Mouse (Mus musculus) forebrain, postnatal 0 days (tissue): Measurements from ENCODE around the gene Crb1. TPM values are rescaled to one million over a fixed set of nuclear protein-coding genes. Genes with fewer than 3 reads are reported as not detected.
A peak's percentile ranks its signal among the peaks of the same experiment; 100 is the strongest.

Source experiments
- ATAC-seq: fragments of 200-750 bp; cut with Nextera tagmentation; 2 replicates; pipeline ENCODE4 v1.8.0; 2017; ENCODE audit warnings: mild to moderate bottlenecking, moderate library complexity
- DNase-seq: peaks from one replicate; pipeline ENCODE4 v3.0.0-alpha.2; 2015
- H3K27ac ChIP-seq: fragments of 300-500 bp; sonication (generic); 2 replicates; pipeline ENCODE4 v1.5.1; 2014; ENCODE audit warnings: low read depth, mild to moderate bottlenecking, antibody characterized with exemption, low read length, moderate library complexity, mixed read lengths
- H3K27me3 ChIP-seq: fragments of 300-500 bp; sonication (generic); 2 replicates; pipeline ENCODE4 v1.6.1; 2014; ENCODE audit warnings: mild to moderate bottlenecking, low read length, mixed read lengths; ENCODE audit not compliant: insufficient read depth
- H3K36me3 ChIP-seq: fragments of 300-500 bp; sonication (generic); 2 replicates; pipeline ENCODE4 v1.6.1; 2014; ENCODE audit warnings: mild to moderate bottlenecking, moderate library complexity; ENCODE audit not compliant: insufficient read depth
- H3K4me1 ChIP-seq: fragments of 300-500 bp; sonication (generic); 2 replicates; pipeline ENCODE4 v1.6.1; 2014; ENCODE audit warnings: antibody characterized with exemption; ENCODE audit not compliant: insufficient read depth
- H3K4me2 ChIP-seq: fragments of 300-500 bp; sonication (generic); 2 replicates; pipeline ENCODE4 v1.6.1; 2014; ENCODE audit warnings: low read depth, mild to moderate bottlenecking, moderate library complexity
- H3K4me3 ChIP-seq: fragments of 300-500 bp; sonication (generic); 2 replicates; pipeline ENCODE4 v1.5.1; 2014; ENCODE audit warnings: low read depth, low read length, mixed read lengths
- H3K9ac ChIP-seq: fragments of 300-500 bp; sonication (generic); 2 replicates; pipeline ENCODE4 v1.6.1; 2014; ENCODE audit warnings: mild to moderate bottlenecking
- H3K9me3 ChIP-seq: fragments of 300-500 bp; sonication (generic); 2 replicates; pipeline ENCODE4 v1.6.1; 2016; ENCODE audit warnings: low read length
- CTCF ChIP-seq: sonication (generic); IDR thresholded peaks from 2 replicates; pipeline ENCODE4 v1.5.1; 2016; ENCODE audit warnings: antibody characterized with exemption, control low read depth, low read depth
- WGBS: fragments of 180-500 bp; shearing (Covaris S2); extraction: QIAGEN DNeasy Blood & Tissue Kit; methylation state at CpG from one replicate; pipeline ENCODE4 v1.1.7; 2014; 5-methylcytosine and 5-hydroxymethylcytosine counted together
- polyA plus RNA-seq: library from polyadenylated mRNA; unstranded; fragments of >200 nt; fragmentation: Nextera tagmentation; extraction: Ambion mirVana; gene quantifications from 2 replicates; pipeline ENCODE4 v1.2.1, GENCODE M21; 2015
- total RNA-seq: library from RNA; depleted of rRNA; stranded (reverse); fragments of >200 nt; gene quantifications from 2 replicates; pipeline ENCODE4 v1.2.3, GENCODE M21; 2014

The Crb1 gene
- total and polyA plus RNA-seq, 2 experiments from 2014 or later = 1.1 to 4.8 TPM

DNA sequence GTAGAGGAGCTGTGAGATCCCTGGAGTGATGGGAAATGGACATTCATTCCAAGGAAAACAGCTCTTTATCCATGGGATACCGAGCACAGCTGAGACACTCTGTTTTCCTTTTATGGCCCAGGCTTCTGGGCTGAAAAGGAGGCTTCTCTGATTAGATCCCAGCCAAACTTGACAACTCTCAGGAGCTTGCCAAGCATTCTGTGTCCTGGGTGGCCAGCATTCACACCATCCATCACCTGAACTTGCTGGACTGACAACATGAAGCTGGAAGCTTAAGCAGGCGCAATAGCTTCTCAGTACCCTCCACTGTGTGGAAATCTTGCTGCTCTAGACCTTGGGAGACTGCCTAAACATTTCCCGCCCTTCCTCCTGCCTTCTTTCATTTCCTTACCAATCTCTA lies 144.3 kb downstream of the Crb1 start:
- no peaks in the 10 kb centered on the region for H3K27me3 ChIP-seq
- H3K36me3 ChIP-seq = no peaks in the 10 kb centered on the region
- DNase-seq = no peak
- no peak for ATAC-seq
- H3K9me3 ChIP-seq = no peaks in the 10 kb centered on the region
- H3K4me2 ChIP-seq = no peak overlapping the region
- no peak overlapping the region for H3K27ac ChIP-seq
- H3K4me1 ChIP-seq = no peaks in the 10 kb centered on the region
- no peak overlapping the region for H3K9ac ChIP-seq
- 77% methylated on average over 3 of the region's 3 CpGs for WGBS
- TF ChIP-seq CTCF = no peak
- no peak overlapping the region for H3K4me3 ChIP-seq

DNA sequence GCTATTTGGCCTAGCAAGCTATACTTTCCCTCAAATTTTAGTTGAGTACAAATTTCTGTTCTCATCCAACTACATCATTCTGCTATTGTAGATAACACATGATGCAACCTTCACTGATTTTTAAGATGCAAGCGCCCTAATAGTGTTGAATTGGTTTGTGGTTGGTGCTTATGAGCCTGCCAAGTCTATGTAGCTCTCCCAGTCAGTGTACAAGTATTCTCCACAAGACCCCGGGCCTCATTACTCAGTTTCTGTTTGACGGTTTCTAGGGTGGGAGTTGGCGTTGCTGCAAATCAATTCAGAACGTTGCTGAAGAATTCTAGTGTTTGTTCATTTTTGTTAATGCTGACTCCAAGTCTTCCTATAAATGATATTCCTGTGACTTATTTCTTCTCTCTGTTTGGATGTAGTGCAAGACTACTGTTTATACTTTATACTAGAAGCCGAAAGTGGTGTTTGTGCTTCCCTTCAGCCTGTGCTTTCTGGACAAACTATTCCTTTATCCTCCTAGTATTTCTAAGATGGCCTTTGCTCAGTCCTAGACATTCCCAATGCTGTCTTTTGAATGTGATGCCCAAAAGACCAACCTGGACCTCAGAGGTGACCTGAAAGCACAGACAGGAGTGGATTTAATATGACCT lies 152.5 kb downstream of the Crb1 start:
- Histone ChIP-seq H3K36me3 (no peaks in the 10 kb centered on the region), H3K4me3 (no peak overlapping the region), H3K9ac (no peak overlapping the region), H3K4me1 (no peaks in the 10 kb centered on the region), H3K27me3 (no peaks in the 10 kb centered on the region), H3K27ac (no peak overlapping the region), H3K4me2 (no peak overlapping the region), H3K9me3 (no peaks in the 10 kb centered on the region)
- TF ChIP-seq CTCF = no peak
- DNase-seq = no peak
- ATAC-seq = no peak
- WGBS = 78% methylated on average over 6 of the region's 6 CpGs

DNA sequence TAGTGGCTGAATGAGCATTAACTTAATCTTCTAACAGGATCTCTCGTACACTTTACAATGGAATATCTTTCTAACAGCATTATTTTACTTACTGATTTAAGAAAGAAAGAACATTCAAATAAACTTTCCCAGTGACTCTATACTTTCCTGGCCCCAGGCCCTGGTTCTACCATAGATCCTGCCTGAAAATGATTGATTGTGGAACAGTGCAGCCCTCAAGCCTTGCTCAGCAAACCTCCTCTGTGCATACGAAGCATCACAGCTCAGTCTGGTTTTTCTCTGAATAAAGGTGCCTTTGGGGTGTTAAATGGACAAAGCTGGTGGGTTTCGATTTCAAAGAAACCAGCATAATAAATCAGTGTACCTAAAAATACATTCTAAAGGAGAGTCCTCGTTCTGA lies 153.1 kb downstream of the Crb1 start:
- no peak overlapping the region for H3K27ac ChIP-seq
- H3K4me2 ChIP-seq = no peak overlapping the region
- H3K4me1 ChIP-seq = no peaks in the 10 kb centered on the region
- ATAC-seq = no peak
- no peaks in the 10 kb centered on the region for H3K36me3 ChIP-seq
- H3K27me3 ChIP-seq = no peaks in the 10 kb centered on the region
- no peaks in the 10 kb centered on the region for H3K9me3 ChIP-seq
- TF ChIP-seq CTCF = no peak
- H3K4me3 ChIP-seq = no peak overlapping the region
- WGBS = 75% methylated on average over 4 of the region's 4 CpGs
- no peak overlapping the region for H3K9ac ChIP-seq
- DNase-seq = no peak

DNA sequence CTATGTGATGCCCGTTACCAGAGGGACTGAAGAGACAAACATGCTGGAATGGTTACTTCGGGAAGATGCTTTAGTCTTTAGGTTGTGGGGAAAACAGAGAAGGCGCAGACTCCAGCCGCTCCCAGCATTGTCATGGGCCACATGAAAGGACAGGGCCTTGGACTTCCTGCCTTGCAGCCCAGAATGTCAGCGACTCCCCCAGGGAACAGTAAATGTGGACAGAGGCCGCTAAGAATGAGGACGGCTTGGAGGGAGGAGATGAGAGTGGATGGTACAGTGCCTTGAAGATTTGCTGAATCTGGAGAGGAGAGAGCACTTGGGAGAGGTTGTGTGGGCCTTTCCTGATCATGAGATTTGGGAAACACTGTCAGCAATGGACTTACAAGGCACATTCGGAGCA lies 161.6 kb downstream of the Crb1 start:
- no peak for TF ChIP-seq CTCF
- DNase-seq (no peak), ATAC-seq (no peak)
- 76% methylated on average over 8 of the region's 8 CpGs for WGBS
- Histone ChIP-seq H3K4me1 (peaks cover 9% of the 10 kb centered on the region; the same call in 1 of the 2 replicates), H3K4me3 (no peak overlapping the region), H3K9ac (no peak overlapping the region), H3K27ac (no peak overlapping the region), H3K36me3 (no peaks in the 10 kb centered on the region), H3K9me3 (no peaks in the 10 kb centered on the region), H3K27me3 (no peaks in the 10 kb centered on the region), H3K4me2 (no peak overlapping the region)

- Histone ChIP-seq H3K4me2 (no peak overlapping the region), H3K36me3 (no peaks in the 10 kb centered on the region), H3K9ac (no peak overlapping the region), H3K27me3 (no peaks in the 10 kb centered on the region), H3K27ac (no peak overlapping the region), H3K4me3 (no peak overlapping the region), H3K4me1 (peaks cover 12% of the 10 kb centered on the region), H3K9me3 (no peaks in the 10 kb centered on the region)
- ATAC-seq = peak; percentile 55; the same call in 1 of the 2 replicates
- no peak for DNase-seq
- TF ChIP-seq CTCF = no peak
- WGBS = 50% methylated on average over 4 of the region's 4 CpGs
Measured at GRCm38 (mm10) chr1:139210505-139210904, 166.4 kb downstream of the Crb1 start.

DNA sequence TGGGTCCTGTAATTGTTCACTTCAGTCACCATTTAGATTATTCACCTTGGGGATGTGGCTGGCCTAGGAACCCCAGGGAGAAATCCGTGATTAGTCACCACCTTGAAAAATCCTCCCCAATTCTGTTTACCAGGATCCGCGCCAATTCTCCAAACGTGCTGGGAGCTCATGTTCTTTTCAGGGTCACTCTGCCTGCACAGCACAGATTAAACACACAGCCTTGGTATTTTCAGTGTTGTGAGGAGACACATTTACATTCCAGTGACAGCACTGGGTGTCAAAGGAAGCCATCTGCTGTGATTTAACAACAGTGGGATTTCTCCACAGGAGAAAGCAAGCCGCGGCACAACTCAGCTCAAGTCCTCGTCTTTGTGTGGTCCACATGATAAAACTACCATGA lies 167.1 kb downstream of the Crb1 start:
- 10% methylated on average over 7 of the region's 7 CpGs for WGBS
- no peak overlapping the region for H3K27ac ChIP-seq
- H3K4me2 ChIP-seq = 0 out of 2 replicates have a peak overlapping the region, but pooled peaks have one; percentile 1
- TF ChIP-seq CTCF = no peak
- H3K36me3 ChIP-seq = no peaks in the 10 kb centered on the region
- ATAC-seq (peak; percentile 88), DNase-seq (peak; percentile 52)
- no peaks in the 10 kb centered on the region for H3K27me3 ChIP-seq
- H3K4me3 ChIP-seq = no peak overlapping the region
- H3K9me3 ChIP-seq = no peaks in the 10 kb centered on the region
- peaks cover 12% of the 10 kb centered on the region for H3K4me1 ChIP-seq
- no peak overlapping the region for H3K9ac ChIP-seq

DNA sequence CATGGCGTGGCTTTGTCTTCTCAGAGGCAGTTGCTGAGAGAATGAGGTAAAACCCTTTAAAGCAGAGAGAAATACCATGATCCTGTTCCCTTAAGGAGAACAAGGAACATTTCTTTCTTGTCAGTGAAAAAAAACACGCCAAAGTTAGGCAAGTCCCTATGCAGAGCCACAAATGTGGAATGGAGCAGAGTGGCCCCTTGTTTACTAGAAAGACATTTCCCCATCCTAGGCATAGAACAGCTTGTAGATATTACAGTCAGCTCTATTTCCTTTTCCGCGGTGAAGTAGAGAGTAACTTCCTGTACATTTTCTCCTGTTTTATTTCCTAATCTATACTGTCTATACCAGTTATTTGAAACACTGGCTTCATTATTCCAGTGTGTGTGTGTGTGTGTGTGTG lies 170.6 kb downstream of the Crb1 start:
- no peak for TF ChIP-seq CTCF
- Histone ChIP-seq H3K4me3 (no peak overlapping the region), H3K27me3 (no peaks in the 10 kb centered on the region), H3K4me1 (peaks cover 12% of the 10 kb centered on the region), H3K9me3 (no peaks in the 10 kb centered on the region), H3K27ac (no peak overlapping the region), H3K9ac (no peak overlapping the region), H3K36me3 (no peaks in the 10 kb centered on the region), H3K4me2 (no peak overlapping the region)
- 69% methylated on average over 4 of the region's 4 CpGs for WGBS
- DNase-seq (no peak), ATAC-seq (no peak)
